Mouse (Mus musculus) hindbrain, embryonic 11.5 days (tissue): ENCODE data around the gene Pi4ka. TPM values are rescaled to one million over a fixed set of nuclear protein-coding genes. Genes with fewer than 3 reads are reported as not detected.

Experiments used
- ATAC-seq: fragments of 200-750 bp; cut with Nextera tagmentation; 2 replicates; pipeline ENCODE4 v1.8.0; 2017; ENCODE audit warnings: mild to moderate bottlenecking, moderate TSS enrichment, moderate library complexity; ENCODE audit not compliant: low FRiP score
- DNase-seq: peaks from one replicate; pipeline ENCODE4 v3.0.0-alpha.2; 2015; ENCODE audit warnings: low spot score
- H3K27ac ChIP-seq: fragments of 300-500 bp; sonication (generic); 2 replicates; pipeline ENCODE4 v1.5.1; 2014; ENCODE audit warnings: mild to moderate bottlenecking, low read depth, low read length
- H3K27me3 ChIP-seq: fragments of 300-500 bp; sonication (generic); 2 replicates; pipeline ENCODE4 v1.6.1; 2014; ENCODE audit warnings: mild to moderate bottlenecking, low read length, moderate library complexity, mixed read lengths; ENCODE audit not compliant: control insufficient read depth, insufficient read depth
- H3K36me3 ChIP-seq: fragments of 300-500 bp; sonication (generic); 2 replicates; pipeline ENCODE4 v1.6.1; 2014; ENCODE audit warnings: mild to moderate bottlenecking, low read length, moderate library complexity, mixed read lengths; ENCODE audit not compliant: control insufficient read depth, insufficient read depth
- H3K4me1 ChIP-seq: fragments of 300-500 bp; sonication (generic); replicated peaks from 2 replicates; pipeline ENCODE4 v1.6.1; 2014; ENCODE audit warnings: low read length, mixed read lengths; ENCODE audit not compliant: control insufficient read depth, insufficient read depth
- H3K4me2 ChIP-seq: fragments of 300-500 bp; sonication (generic); replicated peaks from 2 replicates; pipeline ENCODE4 v1.6.1; 2014; ENCODE audit warnings: mild to moderate bottlenecking, low read depth, low read length
- H3K4me3 ChIP-seq: fragments of 300-500 bp; sonication (generic); 2 replicates; pipeline ENCODE4 v1.5.1; 2014; ENCODE audit warnings: low read depth, low read length
- H3K9ac ChIP-seq: fragments of 300-500 bp; sonication (generic); 2 replicates; pipeline ENCODE4 v1.6.1; 2014; ENCODE audit warnings: low read depth, low read length
- H3K9me3 ChIP-seq: fragments of 300-500 bp; sonication (generic); 2 replicates; pipeline ENCODE4 v1.6.1; 2016; ENCODE audit warnings: low read length; ENCODE audit not compliant: control insufficient read depth
- WGBS: fragments of 180-500 bp; shearing (Covaris S2); extraction: QIAGEN DNeasy Blood & Tissue Kit; methylation state at CpG from one replicate; pipeline ENCODE4 v1.1.7; 2014; 5-methylcytosine and 5-hydroxymethylcytosine counted together
- polyA plus RNA-seq: library from polyadenylated mRNA; unstranded; fragments of >200 nt; fragmentation: Nextera tagmentation; extraction: Ambion mirVana; gene quantifications from 2 replicates; pipeline ENCODE4 v1.2.1, GENCODE M21; 2014

Gene Pi4ka
- polyA plus RNA-seq, 1 experiment from 2014 or later: 45.3 TPM

GRCm38 (mm10) chr16:17271856-17272255 is 134.3 kb downstream of the Pi4ka start:
- Histone ChIP-seq H3K4me3 (no peak overlapping the region), H3K27ac (no peak overlapping the region), H3K27me3 (peaks cover 3% of the 10 kb centered on the region), H3K36me3 (no peaks in the 10 kb centered on the region), H3K9ac (no peak overlapping the region), H3K4me2 (no peak overlapping the region), H3K9me3 (no peaks in the 10 kb centered on the region), H3K4me1 (peaks cover 1% of the 10 kb centered on the region)
- WGBS: 73% methylated on average over 6 of the region's 6 CpGs
- ATAC-seq (no peak), DNase-seq (no peak)

GRCm38 (mm10) chr16:17271124-17271523 is 135.0 kb downstream of the Pi4ka start:
- no peaks in the 10 kb centered on the region; the same call in 1 of the 2 replicates for H3K27me3 ChIP-seq
- no peak for ATAC-seq
- H3K4me3 ChIP-seq: no peak overlapping the region

GRCm38 (mm10) chr16:17269872-17270271 is 136.2 kb downstream of the Pi4ka start:
- H3K9me3 ChIP-seq: no peaks in the 10 kb centered on the region
- no peak overlapping the region for H3K4me2 ChIP-seq
- no peak overlapping the region for H3K27ac ChIP-seq
- no peak for DNase-seq
- no peak overlapping the region for H3K4me3 ChIP-seq
- 94% methylated on average over 5 of the region's 5 CpGs for WGBS
- no peak for ATAC-seq
- H3K36me3 ChIP-seq: no peaks in the 10 kb centered on the region
- no peaks in the 10 kb centered on the region for H3K4me1 ChIP-seq
- no peaks in the 10 kb centered on the region for H3K27me3 ChIP-seq
- H3K9ac ChIP-seq: no peak overlapping the region

More at GRCm38 (mm10) chr16:17271124-17271523, 135.0 kb downstream of the Pi4ka start:
- H3K9ac ChIP-seq: no peak overlapping the region
- no peaks in the 10 kb centered on the region for H3K9me3 ChIP-seq
- no peaks in the 10 kb centered on the region for H3K4me1 ChIP-seq
- H3K27ac ChIP-seq: no peak overlapping the region
- H3K36me3 ChIP-seq: no peaks in the 10 kb centered on the region
- no peak for DNase-seq
- 69% methylated on average over 4 of the region's 4 CpGs for whole genome bisulfite sequencing
- H3K4me2 ChIP-seq: no peak overlapping the region

GRCm38 (mm10) chr16:17267937-17268336 is 138.2 kb downstream of the Pi4ka start:
- Histone ChIP-seq H3K4me1 (no peaks in the 10 kb centered on the region), H3K27ac (no peak overlapping the region), H3K27me3 (no peaks in the 10 kb centered on the region), H3K4me2 (no peak overlapping the region), H3K9me3 (no peaks in the 10 kb centered on the region), H3K9ac (no peak overlapping the region), H3K4me3 (no peak overlapping the region), H3K36me3 (no peaks in the 10 kb centered on the region)
- ATAC-seq (peak; percentile 14; the same call in 1 of the 2 replicates), DNase-seq (no peak)
- WGBS: 60% methylated on average over 5 of the region's 5 CpGs

- Histone ChIP-seq H3K9me3 (no peaks in the 10 kb centered on the region), H3K27ac (no peak overlapping the region), H3K4me3 (no peak overlapping the region), H3K4me1 (no peaks in the 10 kb centered on the region), H3K4me2 (no peak overlapping the region), H3K9ac (no peak overlapping the region), H3K36me3 (no peaks in the 10 kb centered on the region), H3K27me3 (no peaks in the 10 kb centered on the region)
- 91% methylated on average over 3 of the region's 3 CpGs for WGBS
- ATAC-seq: no peak
- no peak for DNase-seq
Observed at GRCm38 (mm10) chr16:17266113-17266512, 140.0 kb downstream of the Pi4ka start.

GRCm38 (mm10) chr16:17261341-17261740 is 144.8 kb downstream of the Pi4ka start:
- H3K4me3 ChIP-seq: no peak overlapping the region
- no peaks in the 10 kb centered on the region for H3K9me3 ChIP-seq
- no peak overlapping the region for H3K27ac ChIP-seq
- ATAC-seq: no peak
- 92% methylated on average over 1 of the region's 1 CpGs for WGBS
- H3K4me1 ChIP-seq: no peaks in the 10 kb centered on the region
- H3K27me3 ChIP-seq: no peaks in the 10 kb centered on the region
- no peak overlapping the region for H3K9ac ChIP-seq
- H3K4me2 ChIP-seq: no peak overlapping the region
- DNase-seq: no peak
- H3K36me3 ChIP-seq: 0 out of 2 replicates have a peak, but pooled peaks cover 5% of the 10 kb centered on the region

- H3K27me3 ChIP-seq: no peaks in the 10 kb centered on the region
- H3K4me3 ChIP-seq: no peak overlapping the region
- ATAC-seq (no peak), DNase-seq (no peak)
- H3K9ac ChIP-seq: no peak overlapping the region
- H3K27ac ChIP-seq: no peak overlapping the region
- H3K9me3 ChIP-seq: no peaks in the 10 kb centered on the region
- H3K4me1 ChIP-seq: peaks cover 3% of the 10 kb centered on the region; the same call in 1 of the 2 replicates
- 0 out of 2 replicates have a peak, but pooled peaks cover 5% of the 10 kb centered on the region for H3K36me3 ChIP-seq
- no peak overlapping the region for H3K4me2 ChIP-seq
- WGBS: 93% methylated on average over 12 of the region's 12 CpGs
Observed at GRCm38 (mm10) chr16:17258917-17259316, 147.2 kb downstream of the Pi4ka start.

- H3K36me3 ChIP-seq: 0 out of 2 replicates have a peak, but pooled peaks cover 5% of the 10 kb centered on the region
- DNase-seq: no peak
Observed at GRCm38 (mm10) chr16:17257359-17257821, 148.7 kb downstream of the Pi4ka start.

GRCm38 (mm10) chr16:17255270-17255669 is 150.8 kb downstream of the Pi4ka start:
- 76% methylated on average over 2 of the region's 2 CpGs for WGBS
- no peak for ATAC-seq
- DNase-seq: no peak
- Histone ChIP-seq H3K27ac (no peak overlapping the region), H3K4me3 (no peak overlapping the region), H3K36me3 (0 out of 2 replicates have a peak, but pooled peaks cover 5% of the 10 kb centered on the region), H3K4me1 (peaks cover 11% of the 10 kb centered on the region), H3K4me2 (no peak overlapping the region), H3K9me3 (no peaks in the 10 kb centered on the region), H3K9ac (no peak overlapping the region), H3K27me3 (no peaks in the 10 kb centered on the region)

More at GRCm38 (mm10) chr16:17257359-17257821, 148.7 kb downstream of the Pi4ka start:
- no peak for ATAC-seq
- H3K4me2 ChIP-seq: no peak overlapping the region
- no peaks in the 10 kb centered on the region for H3K27me3 ChIP-seq
- H3K9ac ChIP-seq: no peak overlapping the region
- H3K27ac ChIP-seq: no peak overlapping the region
- H3K9me3 ChIP-seq: no peaks in the 10 kb centered on the region
- WGBS: 95% methylated on average over 9 of the region's 9 CpGs
- H3K4me3 ChIP-seq: no peak overlapping the region
- H3K4me1 ChIP-seq: peaks cover 11% of the 10 kb centered on the region
